Comparison of ENCODE assay signal across 28 mouse cellular contexts in genomic region chr16:33824603-33825002, GRCm38 (mm10). TPM values are rescaled to one million over a fixed set of nuclear protein-coding genes. Genes with fewer than 3 reads are reported as not detected.
DNase-seq lines count a peak whose midpoint lies in the region; ATAC-seq and TF ChIP-seq lines count a peak whose summit lies in the region.
"Had no signal": no experiment of that assay in that cellular context is flagged by ENCODE, and none has a peak within 500 bp of the region (broad histone marks: within the 10 kb centered on the region; RNA-seq: fewer than 3 reads in every experiment).

No protein-coding gene starts in this region.

- no peak overlapping the region for H3K4me2 ChIP-seq in midbrain, embryonic 11.5 days
- no peak overlapping the region for H3K4me2 ChIP-seq in midbrain, embryonic 15.5 days
- H3K4me2 ChIP-seq: heart, embryonic 11.5 days; hindbrain, embryonic 12.5 days; hindbrain, embryonic 15.5 days had no signal

- 83% methylated on average over 6 of the region's 6 CpGs for WGBS in midbrain, embryonic 11.5 days
- 81% methylated on average over 6 of the region's 6 CpGs for WGBS in midbrain, embryonic 15.5 days

- TF ChIP-seq POLR2A in brain, embryonic 14.5 days (IDR thresholded peaks at IDR 0.05; ENCODE audit: borderline replicate concordance, extremely low read depth, insufficient read depth, insufficient read length, poor library complexity, severe bottlenecking) = no peak

- peak; percentile 86 for DNase-seq in midbrain, embryonic 11.5 days (ENCODE audit: low spot score, missing footprints)
- DNase-seq in NIH3T3 (ENCODE audit: low read depth) = peak; percentile 4
- DNase-seq in brain, embryonic 14.5 days (ENCODE audit: low read depth) = peak; percentile 4
- DNase-seq in layer of hippocampus, adult 8-10 months (ENCODE audit: low spot score in 2 of 2) = no peak
- no peak for DNase-seq in kidney, adult 8-10 months
- DNase-seq in adrenal gland, adult 2 months = no peak
- DNase-seq: adrenal gland, postnatal 10 days; adrenal gland, postnatal 36 days; B cell, adult 2 months; cerebellum, adult 11-12 months; cerebellum, adult 8-10 months; cerebellum, postnatal 10 days; cerebellum, postnatal 36 days; embryo, embryonic 11 days; forebrain, postnatal 0 days; gastrocnemius, adult 2 months; gastrocnemius, postnatal 14 days; heart, adult 11 months had no signal

- no peak overlapping the region for H3K9ac ChIP-seq in midbrain, embryonic 11.5 days (ENCODE audit: low read length)
- H3K9ac ChIP-seq in midbrain, embryonic 15.5 days = no peak overlapping the region
- H3K9ac ChIP-seq: forebrain, postnatal 0 days; hindbrain, embryonic 12.5 days; hindbrain, embryonic 15.5 days had no signal

- H3K9me3 ChIP-seq in midbrain, embryonic 11.5 days (ENCODE audit: control insufficient read depth, low read length) = no peaks in the 10 kb centered on the region
- H3K9me3 ChIP-seq in midbrain, embryonic 15.5 days = no peaks in the 10 kb centered on the region
- H3K9me3 ChIP-seq: hindbrain, embryonic 12.5 days; hindbrain, embryonic 15.5 days had no signal

- no peak overlapping the region for H3K4me3 ChIP-seq in midbrain, embryonic 11.5 days (ENCODE audit: low read depth, low read length)
- no peak overlapping the region for H3K4me3 ChIP-seq in midbrain, embryonic 15.5 days
- H3K4me3 ChIP-seq: gastrocnemius, adult 2 months; hindbrain, embryonic 12.5 days; hindbrain, embryonic 15.5 days had no signal

- H3K4me1 ChIP-seq in midbrain, embryonic 11.5 days (ENCODE audit: control insufficient read depth, insufficient read depth, low read length) = peaks cover 5% of the 10 kb centered on the region; the same call in 1 of the 2 replicates
- peaks cover 7% of the 10 kb centered on the region for H3K4me1 ChIP-seq in midbrain, embryonic 15.5 days

- ATAC-seq in midbrain, embryonic 11.5 days (ENCODE audit: low FRiP score) = no peak
- ATAC-seq in midbrain, embryonic 15.5 days (replicated peaks) = no peak
- ATAC-seq: activated CD4-positive, CD25-positive, alpha-beta regulatory T cell, adult 4 months; CD4-positive, CD25-positive, alpha-beta regulatory T cell, adult 4 months; forebrain, embryonic 14.5 days; forebrain, postnatal 0 days had no signal

- TF ChIP-seq CTCF in brain, embryonic 14.5 days (IDR thresholded peaks at IDR 0.05; ENCODE audit: borderline replicate concordance, extremely low read depth, insufficient read depth, insufficient read length) = no peak

- no peaks in the 10 kb centered on the region for H3K36me3 ChIP-seq in midbrain, embryonic 11.5 days (ENCODE audit: control insufficient read depth, insufficient read depth, low read length)
- no peaks in the 10 kb centered on the region for H3K36me3 ChIP-seq in midbrain, embryonic 15.5 days (replicated peaks)
- H3K36me3 ChIP-seq: hindbrain, embryonic 12.5 days; hindbrain, embryonic 15.5 days had no signal

- H3K27me3 ChIP-seq in midbrain, embryonic 11.5 days (ENCODE audit: control insufficient read depth, insufficient read depth, low read length) = peaks cover 4% of the 10 kb centered on the region
- H3K27me3 ChIP-seq in midbrain, embryonic 15.5 days (replicated peaks) = peaks cover 9% of the 10 kb centered on the region; the same call in 1 of the 2 replicates

- no peak overlapping the region for H3K27ac ChIP-seq in midbrain, embryonic 11.5 days (ENCODE audit: low read depth, low read length)
- no peak overlapping the region for H3K27ac ChIP-seq in midbrain, embryonic 15.5 days
- H3K27ac ChIP-seq: gastrocnemius, adult 2 months; hindbrain, embryonic 12.5 days; hindbrain, embryonic 15.5 days had no signal

RNA-seq across cellular contexts. Expression of gene Itgb5, which starts 4.9 kb away (rescaled TPM):
- 22.0 and 23.2 TPM in 2 replicates for polyA plus RNA-seq in midbrain, embryonic 11.5 days (2014; fragmentation: Nextera tagmentation; extraction: Ambion mirVana)
- 24.1 and 24.6 TPM in 2 replicates for polyA plus RNA-seq in midbrain, embryonic 15.5 days (2015; fragmentation: Nextera tagmentation; extraction: Ambion mirVana)
- polyA plus RNA-seq in brain, embryonic 14.5 days (2012; rRNA removed) = 22.4 and 36.7 TPM in 2 replicates
- 100 to 1,000 TPM in 1 of 4 experiments, 10 to 100 TPM in 3; 39.4 to 114 (median 64.9) TPM for total RNA-seq in layer of hippocampus, adult 8-10 months (2022)
- 100 to 1,000 TPM; 187 to 222 TPM for total RNA-seq in adrenal gland, adult 2 months (2021)
- 214 and 223 TPM in 2 replicates for polyA plus RNA-seq in adrenal gland, adult 2 months (2012; rRNA removed)

RNA-seq across cellular contexts. Expression of gene Muc13, which starts 30.8 kb away (rescaled TPM):
- 0.10 TPM in 2 replicates for polyA plus RNA-seq in midbrain, embryonic 11.5 days (2014; fragmentation: Nextera tagmentation; extraction: Ambion mirVana)
- 0.08 TPM in 1 of 2 replicates, not detected in the other for polyA plus RNA-seq in midbrain, embryonic 15.5 days (2015; fragmentation: Nextera tagmentation; extraction: Ambion mirVana)
- 0.08 and 0.19 TPM in 2 replicates for polyA plus RNA-seq in brain, embryonic 14.5 days (2012; rRNA removed)
- total RNA-seq in layer of hippocampus, adult 8-10 months (2022) = not detected
- total RNA-seq in adrenal gland, adult 2 months (2021) = not detected
- polyA plus RNA-seq in adrenal gland, adult 2 months (2012; rRNA removed) = 0.06 and 0.13 TPM in 2 replicates
- total RNA-seq: adrenal gland, postnatal 36 days; forebrain, postnatal 0 days; gastrocnemius, adult 2 months; gastrocnemius, postnatal 14 days had no signal
- polyA plus RNA-seq: embryonic facial prominence, embryonic 14.5 days; forebrain, embryonic 14.5 days; forebrain, postnatal 0 days; heart, embryonic 14.5 days; heart, postnatal 0 days had no signal

Comparison
In these comparisons a context has a peak if more than half of its experiments do, and no peak if none do; other contexts are left out.
1. DNase-seq: peak in midbrain, embryonic 11.5 days (single experiment), NIH3T3 (single experiment) and brain, embryonic 14.5 days (single experiment); none in layer of hippocampus, adult 8-10 months (0 of 2), kidney, adult 8-10 months (0 of 2) and adrenal gland, adult 2 months (single experiment).